Mouse (Mus musculus): ENCODE data around the gene Oxgr1. TPM values are rescaled to one million over a fixed set of nuclear protein-coding genes. Genes with fewer than 3 reads are reported as not detected.

Oxgr1 gene
- total and polyA plus RNA-seq, 3 experiments = not detected

DNA sequence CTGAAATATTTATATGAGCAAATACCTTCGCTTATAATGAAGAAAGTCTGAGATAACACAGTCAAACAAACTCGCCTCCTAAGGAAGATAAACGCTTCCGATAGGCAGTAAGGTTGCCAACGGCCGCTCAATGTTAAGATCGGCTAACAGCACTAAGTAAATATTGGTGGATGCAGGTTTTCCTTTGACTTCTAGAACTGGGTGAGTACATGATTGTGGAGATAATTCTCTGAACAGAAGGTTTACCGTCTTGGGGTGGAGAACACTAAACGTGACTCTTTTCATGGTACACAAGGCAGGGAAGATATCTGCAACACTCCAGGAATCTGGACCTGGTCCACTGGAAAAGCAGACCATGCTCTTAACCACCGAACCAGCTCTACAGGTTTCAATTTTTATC, 52.6 kb downstream of the Oxgr1 start:
- Histone ChIP-seq H3K9ac (ENCODE audit: control insufficient read depth, low read depth, low read length, poor library complexity, severe bottlenecking) (no peak overlapping the region), H3K27ac (ENCODE audit: control insufficient read depth, low read depth, low read length) (no peak overlapping the region), H3K4me1 (ENCODE audit: control insufficient read depth in 1 of 2, insufficient read depth in 2 of 2, low read length in 2 of 2) (no peaks in the 10 kb centered on the region), H3K79me2 (ENCODE audit: control insufficient read depth, insufficient read depth, low read length, poor library complexity) (no peaks in the 10 kb centered on the region), H3K36me3 (ENCODE audit: control insufficient read depth in 1 of 2, insufficient read depth in 2 of 2, low read length in 2 of 2) (no peaks in the 10 kb centered on the region), H3K9me3 (replicated peaks; ENCODE audit: insufficient read depth, low read length) (no peaks in the 10 kb centered on the region), H3K27me3 (ENCODE audit: control insufficient read depth in 1 of 2, insufficient read depth in 2 of 2, low read length in 2 of 2) (no peaks in the 10 kb centered on the region), H3K4me3 (ENCODE audit: control insufficient read depth in 1 of 2, insufficient read depth in 1 of 2, low read depth in 2 of 2, low read length in 2 of 2) (no peak overlapping the region)
- TF ChIP-seq UBTF (IDR thresholded peaks at IDR 0.05; ENCODE audit: borderline replicate concordance, insufficient read depth, low read depth, low read length) = no peak
- no peak for TF ChIP-seq KAT2A (conservative IDR thresholded peaks at IDR 0.05; ENCODE audit: low read depth, low read length)
- TF ChIP-seq SMC3 (IDR thresholded peaks at IDR 0.05; ENCODE audit: low read depth, low read length) = no peak
- no peak for TF ChIP-seq MAFK (IDR thresholded peaks at IDR 0.05; ENCODE audit: borderline replicate concordance, low read depth, low read length)
- no peak for TF ChIP-seq JUND (IDR thresholded peaks at IDR 0.05; ENCODE audit: low read depth, low read length)
- no peak for TF ChIP-seq ELF1 (IDR thresholded peaks at IDR 0.05; ENCODE audit: low read depth, low read length)
- no peak for TF ChIP-seq CTCF (IDR thresholded peaks at IDR 0.05 in 2 of 3, conservative IDR thresholded peaks at IDR 0.05 in 1 of 3; ENCODE audit: control insufficient read depth in 1 of 3, insufficient read depth in 1 of 3, low read depth in 2 of 3, low read length in 3 of 3, poor library complexity in 1 of 3, severe bottlenecking in 1 of 3)
- no peak for TF ChIP-seq TCF12 (IDR thresholded peaks at IDR 0.05; ENCODE audit: low read depth, low read length)
- no peak for DNase-seq (ENCODE audit: low read depth, low spot score)

- Histone ChIP-seq H3K9ac (ENCODE audit: control insufficient read depth, low read depth, low read length, poor library complexity, severe bottlenecking) (no peak overlapping the region), H3K79me2 (ENCODE audit: control insufficient read depth, insufficient read depth, low read length, poor library complexity) (no peaks in the 10 kb centered on the region), H3K27ac (ENCODE audit: control insufficient read depth, low read depth, low read length) (no peak overlapping the region), H3K9me3 (replicated peaks; ENCODE audit: insufficient read depth, low read length) (no peaks in the 10 kb centered on the region), H3K27me3 (ENCODE audit: control insufficient read depth in 1 of 2, insufficient read depth in 2 of 2, low read length in 2 of 2) (no peaks in the 10 kb centered on the region), H3K36me3 (ENCODE audit: control insufficient read depth in 1 of 2, insufficient read depth in 2 of 2, low read length in 2 of 2) (no peaks in the 10 kb centered on the region), H3K4me3 (ENCODE audit: control insufficient read depth in 1 of 2, insufficient read depth in 1 of 2, low read depth in 2 of 2, low read length in 2 of 2) (no peak overlapping the region), H3K4me1 (ENCODE audit: control insufficient read depth in 1 of 2, insufficient read depth in 2 of 2, low read length in 2 of 2) (no peaks in the 10 kb centered on the region)
- DNase-seq (ENCODE audit: low read depth, low spot score) = no peak
- TF ChIP-seq E2F4 (IDR thresholded peaks at IDR 0.05; ENCODE audit: borderline replicate concordance, low read depth, low read length) (no peak), JUND (IDR thresholded peaks at IDR 0.05; ENCODE audit: low read depth, low read length) (no peak)
These were observed 53.1 kb downstream of the Oxgr1 start for GRCm38 (mm10) chr14:119988937-119989645.

DNA sequence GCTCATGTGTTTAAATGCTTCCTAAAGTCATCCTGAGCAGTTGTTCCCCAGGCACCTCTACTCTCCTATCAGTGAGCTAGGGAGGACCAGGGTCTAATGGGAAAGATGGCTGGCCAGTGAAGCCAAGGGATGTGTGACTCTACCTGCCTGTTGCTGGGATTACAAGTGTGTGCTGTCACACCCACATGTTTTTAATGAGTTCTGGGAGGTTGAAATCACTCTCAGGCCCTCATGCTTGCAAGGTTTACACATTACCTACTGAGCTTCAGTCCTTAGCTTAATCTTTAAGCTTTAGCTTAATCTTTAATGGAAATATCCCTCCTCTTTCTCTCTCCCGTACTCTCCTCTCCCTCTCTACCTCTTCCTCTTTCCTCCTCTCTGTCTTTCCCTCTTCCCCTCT, 55.0 kb downstream of the Oxgr1 start:
- Histone ChIP-seq H3K9ac (ENCODE audit: control insufficient read depth, low read depth, low read length, poor library complexity, severe bottlenecking) (no peak overlapping the region), H3K27ac (ENCODE audit: control insufficient read depth, low read depth, low read length) (no peak overlapping the region), H3K9me3 (replicated peaks; ENCODE audit: insufficient read depth, low read length) (no peaks in the 10 kb centered on the region), H3K4me3 (ENCODE audit: control insufficient read depth in 1 of 2, insufficient read depth in 1 of 2, low read depth in 2 of 2, low read length in 2 of 2) (no peak overlapping the region), H3K36me3 (ENCODE audit: control insufficient read depth in 1 of 2, insufficient read depth in 2 of 2, low read length in 2 of 2) (no peaks in the 10 kb centered on the region), H3K4me1 (ENCODE audit: control insufficient read depth in 1 of 2, insufficient read depth in 2 of 2, low read length in 2 of 2) (no peaks in the 10 kb centered on the region), H3K27me3 (ENCODE audit: control insufficient read depth in 1 of 2, insufficient read depth in 2 of 2, low read length in 2 of 2) (no peaks in the 10 kb centered on the region), H3K79me2 (ENCODE audit: control insufficient read depth, insufficient read depth, low read length, poor library complexity) (no peaks in the 10 kb centered on the region)
- no peak for DNase-seq (ENCODE audit: low read depth, low spot score)
- TF ChIP-seq ZC3H11A (IDR thresholded peaks at IDR 0.05; ENCODE audit: low read depth, low read length) (no peak), ZKSCAN1 (IDR thresholded peaks at IDR 0.05; ENCODE audit: low read depth, low read length) (no peak), POLR2AphosphoS2 (IDR thresholded peaks at IDR 0.05; ENCODE audit: low read length) (no peak), TBP (IDR thresholded peaks at IDR 0.05; ENCODE audit: low read depth, low read length) (no peak), POLR2AphosphoS5 (IDR thresholded peaks at IDR 0.05; ENCODE audit: borderline replicate concordance, low read depth, low read length) (no peak)

Measured in MEL (cell line).